Mouse (Mus musculus): ENCODE measurements around the gene Snta1. TPM values are rescaled to one million over a fixed set of nuclear protein-coding genes. Genes with fewer than 3 reads are reported as not detected.
"Not testable (repeated sequence)": the region's sequence is repeated elsewhere in the genome, so short reads cannot be mapped to it uniquely, and the experiment has no call there.

Snta1 gene
- polyA plus RNA-seq, 1 experiment from 2014 or later: 9.2 TPM

DNA sequence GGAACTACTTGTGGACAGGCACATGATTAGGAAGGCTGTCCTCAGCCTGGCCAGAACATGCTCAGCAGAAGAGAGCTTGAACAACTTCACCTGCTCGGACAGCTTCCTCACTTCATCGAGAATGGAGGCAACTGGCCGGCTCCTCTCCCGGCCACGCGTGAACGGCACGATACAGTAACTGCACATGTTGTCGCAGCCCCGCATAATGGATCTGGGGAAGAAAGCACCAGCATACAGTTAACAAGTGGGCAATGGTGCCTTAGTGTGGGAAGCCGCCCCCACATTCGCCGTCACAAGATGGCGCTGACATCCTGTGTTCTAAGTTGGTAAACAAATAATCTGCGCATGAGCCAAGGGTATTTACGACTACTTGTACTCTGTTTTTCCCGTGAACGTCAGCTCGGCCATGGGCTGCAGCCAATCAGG, 53.9 kb downstream of the Snta1 start:
- peaks cover 25% of the 10 kb centered on the region; the same call in 1 of the 2 replicates for H3K36me3 ChIP-seq
- H3K9me3 ChIP-seq, H3K27ac ChIP-seq, H3K4me1 ChIP-seq, H3K9ac ChIP-seq, H3K27me3 ChIP-seq: not testable (repeated sequence)
- peak overlapping the region; percentile 34 for H3K4me2 ChIP-seq (replicated peaks)
- 67% methylated on average over 16 of the region's 19 CpGs for WGBS
- peak overlapping the region; percentile 25 for H3K4me3 ChIP-seq
- ATAC-seq (ENCODE audit: insufficient number of reproducible peaks, insufficient read depth, low FRiP score, low TSS enrichment): 0 out of 2 replicates have a peak, but pooled peaks have one; percentile 3

GRCm38 (mm10) chr2:154348152-154348551, 59.7 kb downstream of the Snta1 start:
- no peaks in the 10 kb centered on the region for H3K27me3 ChIP-seq
- no peak for ATAC-seq (ENCODE audit: insufficient number of reproducible peaks, insufficient read depth, low FRiP score, low TSS enrichment)
- no peak overlapping the region for H3K27ac ChIP-seq
- no peak overlapping the region for H3K9ac ChIP-seq
- H3K4me3 ChIP-seq: no peak overlapping the region
- WGBS: 91% methylated on average over 3 of the region's 3 CpGs
- peaks cover 55% of the 10 kb centered on the region for H3K36me3 ChIP-seq
- no peaks in the 10 kb centered on the region for H3K9me3 ChIP-seq
- no peaks in the 10 kb centered on the region for H3K4me1 ChIP-seq
- H3K4me2 ChIP-seq (replicated peaks): no peak overlapping the region

- ATAC-seq (ENCODE audit: insufficient number of reproducible peaks, insufficient read depth, low FRiP score, low TSS enrichment): no peak
- 80% methylated on average over 2 of the region's 2 CpGs for WGBS
- H3K36me3 ChIP-seq: peaks cover 26% of the 10 kb centered on the region
Measured at GRCm38 (mm10) chr2:154339356-154339755, 68.5 kb downstream of the Snta1 start.

DNA sequence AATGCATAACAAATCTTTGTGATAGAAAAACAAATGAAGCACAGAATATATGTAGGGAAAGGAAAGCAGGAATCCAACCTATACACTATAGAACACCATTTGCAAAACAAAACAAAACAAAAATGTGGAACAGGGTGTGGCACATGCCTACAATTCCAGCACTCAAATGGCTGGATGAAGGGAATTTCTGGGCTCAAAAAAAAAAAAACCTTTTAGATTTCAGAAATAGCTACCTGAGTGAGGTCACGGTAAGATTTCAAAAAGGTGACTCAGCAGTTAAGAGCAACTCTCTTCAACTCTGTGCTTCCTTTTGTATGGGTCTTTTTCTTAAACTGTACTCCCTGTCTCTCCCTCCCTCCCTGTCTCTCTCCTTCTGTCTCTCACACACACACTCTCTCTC, 69.7 kb downstream of the Snta1 start:
- Histone ChIP-seq H3K4me3 (no peak overlapping the region), H3K4me1 (no peaks in the 10 kb centered on the region), H3K36me3 (peaks cover 26% of the 10 kb centered on the region), H3K9ac (no peak overlapping the region), H3K9me3 (no peaks in the 10 kb centered on the region), H3K27ac (no peak overlapping the region), H3K4me2 (replicated peaks) (no peak overlapping the region), H3K27me3 (no peaks in the 10 kb centered on the region)
- 79% methylated on average over 1 of the region's 1 CpGs for WGBS
- no peak for ATAC-seq (ENCODE audit: insufficient number of reproducible peaks, insufficient read depth, low FRiP score, low TSS enrichment)

More at GRCm38 (mm10) chr2:154339356-154339755, 68.5 kb downstream of the Snta1 start:
- Histone ChIP-seq H3K9me3 (no peaks in the 10 kb centered on the region), H3K27ac (no peak overlapping the region), H3K9ac (no peak overlapping the region), H3K4me2 (replicated peaks) (no peak overlapping the region), H3K4me1 (no peaks in the 10 kb centered on the region), H3K4me3 (no peak overlapping the region), H3K27me3 (no peaks in the 10 kb centered on the region)

DNA sequence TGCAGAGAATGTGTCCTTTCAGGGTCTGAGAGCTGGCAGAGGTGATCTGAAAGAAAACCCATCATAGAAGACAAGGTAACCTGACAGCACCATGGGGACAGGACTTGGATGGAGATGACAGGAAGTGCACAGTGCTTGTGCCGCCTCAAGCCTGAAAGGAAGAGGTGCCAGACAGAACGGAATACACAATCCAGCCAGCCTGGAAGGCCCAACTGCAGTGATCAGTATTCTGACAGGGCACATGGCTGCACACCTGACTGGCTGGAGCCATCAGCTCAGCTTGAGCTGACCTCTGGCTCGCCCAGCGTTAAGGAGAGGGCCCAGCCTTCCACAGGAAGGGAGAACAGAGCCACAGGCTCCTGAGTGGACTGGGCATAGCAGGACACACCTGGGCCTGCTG, 72.3 kb downstream of the Snta1 start:
- Histone ChIP-seq H3K36me3 (peaks cover 11% of the 10 kb centered on the region; the same call in 1 of the 2 replicates), H3K4me2 (replicated peaks) (no peak overlapping the region), H3K27ac (no peak overlapping the region), H3K4me1 (no peaks in the 10 kb centered on the region), H3K27me3 (no peaks in the 10 kb centered on the region), H3K4me3 (no peak overlapping the region), H3K9ac (no peak overlapping the region), H3K9me3 (no peaks in the 10 kb centered on the region)
- no peak for ATAC-seq (ENCODE audit: insufficient number of reproducible peaks, insufficient read depth, low FRiP score, low TSS enrichment)
- 82% methylated on average over 4 of the region's 4 CpGs for WGBS

DNA sequence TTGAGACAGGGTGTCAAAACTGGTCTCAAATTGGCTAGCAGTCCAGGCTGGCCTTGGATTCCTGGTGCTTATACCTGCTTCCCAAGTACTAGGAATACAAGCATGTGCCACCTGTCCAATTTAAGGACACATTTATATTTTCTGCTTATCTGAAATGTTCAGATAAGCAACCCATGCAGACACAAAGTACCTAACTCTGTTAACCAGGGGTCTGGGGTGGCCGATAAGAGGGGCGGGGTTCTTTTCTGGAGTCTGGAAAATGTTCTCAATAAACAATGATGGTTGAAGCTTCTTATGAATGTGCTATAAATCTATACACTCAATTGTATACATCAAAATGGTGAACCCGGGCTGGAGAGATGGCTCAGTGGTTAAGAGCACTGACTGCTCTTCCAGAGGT, 81.0 kb downstream of the Snta1 start:
- H3K4me1 ChIP-seq: no peaks in the 10 kb centered on the region
- H3K4me2 ChIP-seq (replicated peaks): no peak overlapping the region
- H3K36me3 ChIP-seq: no peaks in the 10 kb centered on the region
- H3K27me3 ChIP-seq: no peaks in the 10 kb centered on the region
- H3K27ac ChIP-seq: no peak overlapping the region
- WGBS: 79% methylated on average over 3 of the region's 3 CpGs
- no peaks in the 10 kb centered on the region for H3K9me3 ChIP-seq
- no peak overlapping the region for H3K4me3 ChIP-seq
- no peak overlapping the region for H3K9ac ChIP-seq
- ATAC-seq (ENCODE audit: insufficient number of reproducible peaks, insufficient read depth, low FRiP score, low TSS enrichment): no peak

Other genes with a start within 250 kb of the Snta1 start
- not detected in 2 replicates for gene Bpifa5, start 245.5 kb downstream of the Snta1 start, polyA plus RNA-seq (2016; fragmentation: Nextera tagmentation; extraction: Ambion mirVana)
- gene Bpifb1, start 217.3 kb downstream of the Snta1 start, polyA plus RNA-seq (2016; fragmentation: Nextera tagmentation; extraction: Ambion mirVana): not detected in 2 replicates
- gene Bpifb5, start 184.4 kb downstream of the Snta1 start, polyA plus RNA-seq (2016; fragmentation: Nextera tagmentation; extraction: Ambion mirVana): 0.28 and 0.32 TPM in 2 replicates
- not detected in 2 replicates for gene Bpifb9a, start 150.2 kb downstream of the Snta1 start, polyA plus RNA-seq (2016; fragmentation: Nextera tagmentation; extraction: Ambion mirVana)
- gene Bpifb9b, start 100.9 kb downstream of the Snta1 start, polyA plus RNA-seq (2016; fragmentation: Nextera tagmentation; extraction: Ambion mirVana): not detected in 2 replicates
- 15.9 and 19.6 TPM in 2 replicates for gene Cdk5rap1, start 35.1 kb downstream of the Snta1 start, polyA plus RNA-seq (2016; fragmentation: Nextera tagmentation; extraction: Ambion mirVana)
- 58.8 and 65.3 TPM in 2 replicates for gene Cbfa2t2, start 28.4 kb upstream of the Snta1 start, polyA plus RNA-seq (2016; fragmentation: Nextera tagmentation; extraction: Ambion mirVana)
- gene 1700003F12Rik, start 139.0 kb upstream of the Snta1 start, polyA plus RNA-seq (2016; fragmentation: Nextera tagmentation; extraction: Ambion mirVana): 1.0 and 1.2 TPM in 2 replicates
- 0.24 and 0.28 TPM in 2 replicates for gene Actl10, start 143.7 kb upstream of the Snta1 start, polyA plus RNA-seq (2016; fragmentation: Nextera tagmentation; extraction: Ambion mirVana)
- gene Necab3, start 150.8 kb upstream of the Snta1 start, polyA plus RNA-seq (2016; fragmentation: Nextera tagmentation; extraction: Ambion mirVana): 3.5 and 3.7 TPM in 2 replicates
- 25.9 and 26.3 TPM in 2 replicates for gene E2f1, start 161.8 kb upstream of the Snta1 start, polyA plus RNA-seq (2016; fragmentation: Nextera tagmentation; extraction: Ambion mirVana)
- gene Pxmp4, start 195.6 kb upstream of the Snta1 start, polyA plus RNA-seq (2016; fragmentation: Nextera tagmentation; extraction: Ambion mirVana): 16.9 and 18.5 TPM in 2 replicates
- gene Zfp341, start 205.2 kb upstream of the Snta1 start, polyA plus RNA-seq (2016; fragmentation: Nextera tagmentation; extraction: Ambion mirVana): 1.4 and 1.7 TPM in 2 replicates
- gene 4930519P11Rik, start 205.3 kb upstream of the Snta1 start, polyA plus RNA-seq (2016; fragmentation: Nextera tagmentation; extraction: Ambion mirVana): 0.49 and 1.1 TPM in 2 replicates
- gene Chmp4b, start 243.6 kb upstream of the Snta1 start, polyA plus RNA-seq (2016; fragmentation: Nextera tagmentation; extraction: Ambion mirVana): 29.3 and 29.4 TPM in 2 replicates